In the genomic region with DNA sequence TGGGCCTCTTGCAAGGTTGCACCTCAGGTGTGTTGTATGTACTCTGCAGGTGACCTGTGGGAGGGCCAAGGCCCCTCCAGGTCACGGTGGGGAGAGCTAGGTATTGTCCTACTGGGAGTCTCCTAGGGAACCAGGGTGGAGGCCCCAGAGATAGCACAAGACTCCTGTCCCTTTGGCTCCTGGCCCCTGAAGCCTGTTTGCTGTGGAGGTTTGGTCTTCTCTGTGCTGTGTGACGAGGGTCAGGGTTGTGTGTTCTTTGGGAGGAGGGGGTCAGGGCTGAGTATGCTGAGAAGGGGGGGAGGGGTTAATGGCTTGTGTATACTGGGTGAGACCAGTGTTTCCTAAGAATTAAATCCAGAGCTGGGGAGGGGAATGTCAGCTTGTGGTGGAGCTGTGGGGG, we compare ENCODE assay signal across 12 mouse cellular contexts. TPM values are rescaled to one million over a fixed set of nuclear protein-coding genes. Genes with fewer than 3 reads are reported as not detected.
A peak's percentile ranks its signal among the peaks of the same experiment; 100 is the strongest.
DNase-seq lines count a peak whose midpoint lies in the region; ATAC-seq lines count a peak whose summit lies in the region.
"Had no signal": no experiment of that assay in that cellular context is flagged by ENCODE, and none has a peak within 500 bp of the region (broad histone marks: within the 10 kb centered on the region; RNA-seq: fewer than 3 reads in every experiment).

No protein-coding gene starts in this region.

- H3K4me1 ChIP-seq in heart, embryonic 14.5 days (ENCODE audit: control insufficient read depth in 2 of 2, insufficient read depth in 2 of 2, low read length in 2 of 2), result peaks cover 54 to 79% of the 10 kb centered on the region in 2 experiments
- H3K4me1 ChIP-seq in midbrain, embryonic 11.5 days (ENCODE audit: control insufficient read depth, insufficient read depth, low read length), result peaks cover 26% of the 10 kb centered on the region
- H3K4me1 ChIP-seq in midbrain, embryonic 13.5 days (replicated peaks), result peaks cover 45% of the 10 kb centered on the region
- H3K4me1 ChIP-seq in limb, embryonic 10.5 days, result peaks cover 68% of the 10 kb centered on the region

- peak overlapping the region; percentile 42; the same call in 1 of the 2 replicates for H3K9ac ChIP-seq in heart, embryonic 14.5 days (ENCODE audit: low read length)
- H3K9ac ChIP-seq in midbrain, embryonic 11.5 days (ENCODE audit: low read length), result no peak overlapping the region
- no peak overlapping the region for H3K9ac ChIP-seq in midbrain, embryonic 13.5 days (replicated peaks)
- H3K9ac ChIP-seq: limb, embryonic 13.5 days had no signal

- no peak for ATAC-seq in heart, embryonic 14.5 days (ENCODE audit: insufficient number of reproducible peaks, insufficient read depth, low FRiP score, low read depth)
- ATAC-seq in midbrain, embryonic 11.5 days (ENCODE audit: low FRiP score), result peak; percentile 52; the same call in 1 of the 2 replicates
- ATAC-seq in midbrain, embryonic 13.5 days, result no peak

- H3K9me3 ChIP-seq in heart, embryonic 14.5 days (ENCODE audit: control insufficient read depth, low read length), result no peaks in the 10 kb centered on the region
- no peaks in the 10 kb centered on the region for H3K9me3 ChIP-seq in midbrain, embryonic 11.5 days (ENCODE audit: control insufficient read depth, low read length)
- H3K9me3 ChIP-seq in midbrain, embryonic 13.5 days, result no peaks in the 10 kb centered on the region
- no peaks in the 10 kb centered on the region for H3K9me3 ChIP-seq in limb, embryonic 10.5 days (replicated peaks)
- H3K9me3 ChIP-seq: G1E; limb, embryonic 13.5 days had no signal

- DNase-seq in heart, adult 8-10 months (ENCODE audit: low spot score), result no peak
- DNase-seq in midbrain, embryonic 11.5 days (ENCODE audit: low spot score, missing footprints), result no peak
- no peak for DNase-seq in limb, embryonic 10.5 days (ENCODE audit: low spot score)
- peak; percentile 91 for DNase-seq in yolk sac, embryonic 10.5 days (ENCODE audit: low spot score)
- no peak for DNase-seq in urinary bladder, postnatal 14 days (ENCODE audit: low spot score)
- DNase-seq in spleen, adult 12 weeks (ENCODE audit: low spot score), result no peak
- DNase-seq: adrenal gland, adult 2 months had no signal

- no peaks in the 10 kb centered on the region for H3K27me3 ChIP-seq in heart, embryonic 14.5 days (ENCODE audit: control insufficient read depth, insufficient read depth, low read length)
- H3K27me3 ChIP-seq in midbrain, embryonic 11.5 days (ENCODE audit: control insufficient read depth, insufficient read depth, low read length), result no peaks in the 10 kb centered on the region
- H3K27me3 ChIP-seq in midbrain, embryonic 13.5 days, result 0 out of 2 replicates have a peak, but pooled peaks cover 4% of the 10 kb centered on the region
- no peaks in the 10 kb centered on the region for H3K27me3 ChIP-seq in limb, embryonic 10.5 days (ENCODE audit: low read depth, poor library complexity, severe bottlenecking)
- H3K27me3 ChIP-seq: limb, embryonic 13.5 days had no signal

- no peak overlapping the region for H3K4me2 ChIP-seq in heart, embryonic 14.5 days (ENCODE audit: low read length)
- H3K4me2 ChIP-seq in midbrain, embryonic 11.5 days, result no peak overlapping the region
- no peak overlapping the region for H3K4me2 ChIP-seq in midbrain, embryonic 13.5 days (replicated peaks)

- peaks cover 41% of the 10 kb centered on the region for H3K36me3 ChIP-seq in heart, embryonic 14.5 days (ENCODE audit: control insufficient read depth, insufficient read depth, low read length)
- H3K36me3 ChIP-seq in midbrain, embryonic 11.5 days (ENCODE audit: control insufficient read depth, insufficient read depth, low read length), result no peaks in the 10 kb centered on the region
- H3K36me3 ChIP-seq in midbrain, embryonic 13.5 days, result no peaks in the 10 kb centered on the region
- peaks cover 71% of the 10 kb centered on the region for H3K36me3 ChIP-seq in limb, embryonic 10.5 days

- peak overlapping the region in 1 of 2 experiments; percentile 85; a peak in 1 of 4 replicates for H3K27ac ChIP-seq in heart, embryonic 14.5 days (replicated peaks in 1 of 2; ENCODE audit: control insufficient read depth in 1 of 2, insufficient read depth in 1 of 2, low read depth in 2 of 2, low read length in 2 of 2)
- no peak overlapping the region for H3K27ac ChIP-seq in midbrain, embryonic 11.5 days (ENCODE audit: low read depth, low read length)
- no peak overlapping the region for H3K27ac ChIP-seq in midbrain, embryonic 13.5 days
- H3K27ac ChIP-seq in limb, embryonic 10.5 days, result peak overlapping the region; percentile 78

- 4% methylated on average over 2 of the region's 2 CpGs for WGBS in heart, embryonic 14.5 days
- WGBS in midbrain, embryonic 11.5 days, result 5% methylated on average over 2 of the region's 2 CpGs
- WGBS in midbrain, embryonic 13.5 days, result 7% methylated on average over 2 of the region's 2 CpGs
- WGBS in limb, embryonic 10.5 days, result 8% methylated on average over 2 of the region's 2 CpGs

- no peak overlapping the region for H3K4me3 ChIP-seq in heart, embryonic 14.5 days (ENCODE audit: control insufficient read depth in 1 of 2, insufficient read depth in 1 of 2, low read depth in 1 of 2, low read length in 2 of 2)
- no peak overlapping the region for H3K4me3 ChIP-seq in midbrain, embryonic 11.5 days (ENCODE audit: low read depth, low read length)
- no peak overlapping the region for H3K4me3 ChIP-seq in midbrain, embryonic 13.5 days (replicated peaks)
- peak overlapping the region; percentile 28; the same call in 1 of the 2 replicates for H3K4me3 ChIP-seq in limb, embryonic 10.5 days
- H3K4me3 ChIP-seq: layer of hippocampus, adult 2 months; limb, embryonic 13.5 days had no signal

RNA-seq across cellular contexts. Expression of a gene that starts 25.7 kb away (rescaled TPM):
- polyA plus RNA-seq in heart, embryonic 14.5 days (2014; fragmentation: Nextera tagmentation; extraction: Ambion mirVana), result 31.4 and 33.4 TPM in 2 replicates
- total RNA-seq in heart, adult 8-10 months (2022), result 10 to 100 TPM; 10.8 to 13.5 (median 11.9) TPM
- polyA plus RNA-seq in midbrain, embryonic 11.5 days (2014; fragmentation: Nextera tagmentation; extraction: Ambion mirVana), result 13.2 and 14.8 TPM in 2 replicates
- polyA plus RNA-seq in midbrain, embryonic 13.5 days (2015; fragmentation: Nextera tagmentation; extraction: Ambion mirVana), result 7.5 and 9.1 TPM in 2 replicates
- polyA plus RNA-seq in limb, embryonic 10.5 days (2016; fragmentation: Nextera tagmentation; extraction: Ambion mirVana), result 38.4 and 43.7 TPM in 2 replicates

RNA-seq across cellular contexts. Expression of a gene that starts 29.5 kb away (rescaled TPM):
- 1.00 and 2.3 TPM in 2 replicates for polyA plus RNA-seq in heart, embryonic 14.5 days (2014; fragmentation: Nextera tagmentation; extraction: Ambion mirVana)
- under 1 TPM in 1 of 4 experiments, not detected in 3; 0.44 TPM for total RNA-seq in heart, adult 8-10 months (2022)
- not detected in 2 replicates for polyA plus RNA-seq in midbrain, embryonic 11.5 days (2014; fragmentation: Nextera tagmentation; extraction: Ambion mirVana)
- 0.58 and 0.99 TPM in 2 replicates for polyA plus RNA-seq in midbrain, embryonic 13.5 days (2015; fragmentation: Nextera tagmentation; extraction: Ambion mirVana)
- polyA plus RNA-seq in limb, embryonic 10.5 days (2016; fragmentation: Nextera tagmentation; extraction: Ambion mirVana), result 0.24 and 0.29 TPM in 2 replicates
- total RNA-seq: adrenal gland, adult 2 months; G1E had no signal
- polyA plus RNA-seq: G1E had no signal

RNA-seq across cellular contexts. Expression of a gene that starts 45.8 kb away (rescaled TPM):
- polyA plus RNA-seq in heart, embryonic 14.5 days (2014; fragmentation: Nextera tagmentation; extraction: Ambion mirVana), result 15.6 and 17.5 TPM in 2 replicates
- under 1 TPM; 0.16 to 0.49 (median 0.25) TPM for total RNA-seq in heart, adult 8-10 months (2022)
- 44.3 and 45.0 TPM in 2 replicates for polyA plus RNA-seq in midbrain, embryonic 11.5 days (2014; fragmentation: Nextera tagmentation; extraction: Ambion mirVana)
- polyA plus RNA-seq in midbrain, embryonic 13.5 days (2015; fragmentation: Nextera tagmentation; extraction: Ambion mirVana), result 10.6 and 11.3 TPM in 2 replicates
- polyA plus RNA-seq in limb, embryonic 10.5 days (2016; fragmentation: Nextera tagmentation; extraction: Ambion mirVana), result 69.9 and 79.5 TPM in 2 replicates
